Mouse (Mus musculus) adrenal gland, postnatal 4 days (tissue): Measurements from ENCODE around the gene Mindy3. TPM values are rescaled to one million over a fixed set of nuclear protein-coding genes. Genes with fewer than 3 reads are reported as not detected.
A peak's percentile ranks its signal among the peaks of the same experiment; 100 is the strongest.

Source experiments
- DNase-seq, 2 experiments: peaks; one replicate each; pipeline ENCODE4 v3.0.0; 2021 to 2022; ENCODE audit warnings: low spot score in 2 of 2, mixed read lengths in 2 of 2
- total RNA-seq, 2 experiments: library from RNA; stranded (reverse); gene quantifications; 2 replicates each; pipeline ENCODE4 v1.2.3; 2021

Mindy3 gene
- total RNA-seq, 2 experiments from 2014 or later = 41.7 to 42.5 TPM

GRCm38 (mm10) chr2:12372883-12373282 lies 46.4 kb downstream of the Mindy3 start:
- DNase-seq = no peak

DNA sequence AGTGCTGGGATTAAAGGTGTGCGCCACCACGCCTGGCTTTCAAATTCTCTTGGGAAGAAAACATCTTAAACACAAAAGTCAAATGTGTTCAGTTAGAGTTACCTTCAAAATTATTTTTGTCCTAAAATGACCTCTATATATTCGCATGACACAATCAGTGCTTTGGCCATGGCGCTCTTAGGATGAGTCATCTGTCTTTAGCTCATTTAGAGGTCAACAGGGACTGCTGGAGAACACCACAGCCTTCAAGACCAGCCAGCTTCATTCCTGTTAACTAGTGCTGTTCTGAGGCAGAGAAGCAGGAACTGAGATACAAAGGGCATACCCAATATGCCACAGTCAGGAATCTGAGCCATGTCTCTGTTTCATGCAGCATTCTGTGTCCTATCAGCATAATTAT lies 47.9 kb downstream of the Mindy3 start:
- DNase-seq = no peak

DNA sequence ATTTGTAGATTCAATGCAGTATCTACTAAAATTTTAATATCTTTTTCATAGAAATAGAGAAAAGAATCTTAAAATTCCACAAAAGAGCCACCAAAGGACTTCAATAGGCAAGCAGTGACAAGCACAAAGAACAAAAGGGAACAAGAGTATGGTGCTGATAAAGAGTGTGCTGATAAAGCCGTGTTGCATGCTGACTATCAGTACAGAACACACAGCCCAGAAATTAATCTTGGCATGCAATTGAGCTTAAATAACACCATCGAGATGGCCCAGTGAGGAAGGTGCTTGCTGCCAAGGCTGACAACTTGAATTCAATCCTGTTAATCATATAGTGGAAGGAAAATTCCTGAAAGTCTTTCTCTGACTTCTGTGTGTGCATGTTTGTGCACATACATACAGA lies 50.8 kb downstream of the Mindy3 start:
- DNase-seq = no peak

DNA sequence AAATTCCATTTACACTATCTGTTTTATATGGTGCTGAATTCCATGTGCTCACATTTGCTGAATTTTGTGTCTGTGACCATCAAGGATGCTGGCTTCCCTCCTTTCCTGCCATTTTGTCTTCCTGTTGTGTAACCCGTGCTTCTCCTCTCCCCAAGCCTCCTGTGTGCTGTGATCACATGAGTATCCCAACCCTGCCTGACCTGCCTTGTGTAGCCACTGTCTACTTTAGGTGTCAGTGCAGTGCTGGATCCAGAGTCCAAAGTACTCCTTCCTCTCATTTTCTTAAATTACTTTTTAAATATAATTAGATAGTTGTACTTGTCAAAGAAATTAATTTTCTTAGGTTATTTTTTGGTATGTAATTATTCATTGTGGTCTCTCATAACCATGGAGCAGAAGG lies 51.3 kb downstream of the Mindy3 start:
- no peak for DNase-seq

- no peak for DNase-seq
These were observed 58.0 kb downstream of the Mindy3 start for GRCm38 (mm10) chr2:12361310-12361709.

DNA sequence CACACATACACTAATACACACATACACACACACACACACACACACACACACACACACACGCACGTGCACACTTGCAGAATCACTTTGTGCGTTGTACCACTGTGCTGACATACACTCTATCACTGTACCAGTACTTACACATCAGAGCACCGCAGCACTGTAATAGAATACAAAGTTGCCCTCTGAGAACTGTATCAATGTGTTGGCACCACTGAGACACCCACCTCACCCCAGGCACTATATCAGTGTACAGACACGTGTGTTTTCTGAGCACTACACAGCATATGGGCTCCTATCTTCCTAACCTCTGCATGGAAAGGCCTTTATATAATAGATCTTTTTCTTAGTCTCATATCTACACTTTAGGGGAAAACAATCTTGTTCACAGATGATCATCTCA lies 64.4 kb downstream of the Mindy3 start:
- DNase-seq = no peak

DNA sequence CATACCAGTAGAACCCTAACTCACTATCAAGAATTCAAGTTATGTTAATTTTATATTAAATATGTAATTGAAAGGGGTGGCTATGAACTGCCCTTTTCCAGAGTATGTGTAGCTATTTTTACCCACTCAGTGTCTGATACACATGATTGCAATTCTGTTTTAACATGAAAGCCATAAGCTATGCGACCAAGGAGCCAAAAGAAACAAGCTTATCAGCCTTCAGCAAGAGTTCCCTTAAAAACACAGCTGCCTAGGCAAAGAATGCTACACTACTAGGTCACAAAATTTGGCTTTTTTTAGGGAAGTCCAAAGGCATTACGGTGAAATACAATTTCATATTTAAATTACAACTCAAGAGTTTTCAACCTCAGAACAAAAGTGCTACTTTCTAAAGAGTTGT lies 70.4 kb downstream of the Mindy3 start:
- no peak for DNase-seq

- no peak for DNase-seq
These were observed 87.3 kb downstream of the Mindy3 start for GRCm38 (mm10) chr2:12331962-12332361.

GRCm38 (mm10) chr2:12329620-12330019 lies 89.7 kb downstream of the Mindy3 start:
- no peak for DNase-seq

DNA sequence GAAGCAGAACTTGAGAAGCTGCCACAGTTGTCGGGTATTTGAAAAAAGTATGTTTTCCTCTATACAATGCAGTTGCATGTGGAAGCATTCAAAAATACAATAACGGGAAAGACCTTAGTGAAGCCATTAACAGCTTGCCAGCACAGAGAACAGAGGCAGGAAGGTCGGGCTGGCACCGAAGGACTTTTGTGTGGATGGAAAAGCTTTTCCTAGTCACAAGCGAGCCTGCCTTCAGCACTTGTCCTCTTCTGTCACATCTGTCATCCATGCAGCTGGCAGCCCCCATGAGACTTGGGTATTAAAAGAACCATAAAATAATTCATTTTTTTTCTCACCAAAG lies 90.2 kb downstream of the Mindy3 start:
- DNase-seq = no peak

DNA sequence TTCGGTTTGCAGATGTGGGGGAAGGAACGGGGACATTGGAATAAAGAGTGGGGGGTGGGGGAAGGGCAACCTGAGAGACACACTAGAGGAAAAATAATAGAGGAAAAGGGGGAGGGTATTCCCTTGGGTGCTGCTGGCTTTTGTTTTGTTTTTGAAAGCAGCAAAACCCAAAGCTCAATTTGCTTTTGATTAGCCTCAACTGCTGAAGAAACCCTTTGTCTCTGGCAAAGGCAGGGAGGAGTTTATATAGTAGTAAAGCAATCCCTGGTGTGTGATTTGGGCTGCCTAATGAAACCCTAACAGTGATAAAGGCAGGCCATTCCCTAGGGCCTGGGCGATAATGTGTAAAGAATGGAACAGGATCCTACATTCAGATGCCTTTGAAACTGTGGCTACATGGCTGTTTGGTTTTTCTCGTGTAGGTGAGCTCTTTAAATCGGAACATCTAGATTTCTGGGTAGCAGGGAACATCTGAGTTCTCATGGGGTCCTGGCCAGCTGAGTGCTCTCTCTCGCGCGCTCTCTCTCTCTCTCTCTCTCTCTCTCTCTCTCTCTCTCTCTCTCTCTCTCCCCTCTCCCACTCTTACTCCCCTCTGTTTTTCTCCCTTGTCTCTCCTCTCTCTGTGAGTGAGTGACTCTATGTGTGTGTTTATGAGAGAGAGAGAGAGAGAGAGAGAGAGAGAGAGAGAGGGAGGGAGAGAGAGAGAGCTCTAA lies 90.8 kb downstream of the Mindy3 start:
- DNase-seq = no peak

DNA sequence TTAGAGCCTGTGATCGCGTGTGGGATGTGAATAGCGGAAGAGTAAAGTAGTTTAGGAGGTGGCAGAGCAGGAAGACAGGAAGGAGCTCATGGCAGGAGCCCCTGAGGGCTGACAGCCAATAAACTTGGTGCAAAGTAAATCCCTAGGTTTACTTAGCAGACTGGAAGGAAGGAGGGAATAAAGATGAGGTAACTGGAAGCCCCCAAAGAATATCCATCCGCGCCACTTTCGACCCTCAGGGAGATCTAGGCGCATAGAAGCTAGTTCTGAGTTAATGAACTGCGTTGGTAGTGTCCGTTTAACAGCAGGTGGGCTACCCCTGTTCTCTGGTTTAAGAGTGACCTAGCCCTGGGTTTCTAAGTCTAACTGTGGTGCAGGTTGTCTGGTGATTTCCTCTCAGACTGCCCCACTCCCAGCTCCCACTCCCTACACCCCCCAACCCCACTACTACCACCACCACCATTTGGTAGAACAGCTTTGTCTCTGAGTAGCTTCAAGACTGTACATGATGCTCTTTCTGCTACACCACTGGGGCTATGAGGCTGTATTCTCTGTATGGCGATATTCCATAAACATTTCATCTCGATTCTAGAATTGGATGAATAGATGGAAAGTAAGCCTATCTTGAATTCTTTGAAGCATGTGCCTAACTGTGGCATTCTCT lies 91.4 kb downstream of the Mindy3 start:
- DNase-seq = no peak

- DNase-seq = no peak
These were observed 92.1 kb downstream of the Mindy3 start for GRCm38 (mm10) chr2:12327216-12327615.

DNA sequence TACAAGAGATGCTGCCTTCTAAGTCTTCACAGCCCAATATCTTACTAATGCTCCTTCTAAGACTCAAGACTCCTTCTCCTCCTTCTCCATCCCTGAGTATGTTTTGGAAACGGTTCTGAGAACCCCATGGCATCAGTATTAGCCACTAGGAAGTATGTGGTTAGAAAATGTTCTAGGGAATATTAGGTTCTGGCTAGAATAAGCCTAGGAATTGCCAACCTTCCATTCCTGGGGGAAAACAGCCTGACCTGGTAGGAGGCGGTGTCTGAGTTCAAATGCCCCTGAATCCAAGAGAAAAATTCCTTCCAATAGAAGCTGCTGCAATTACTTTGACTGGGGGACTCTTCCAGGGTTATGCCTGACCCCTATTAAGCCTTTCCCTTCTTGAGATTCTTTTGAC lies 93.4 kb downstream of the Mindy3 start:
- no peak for DNase-seq

DNA sequence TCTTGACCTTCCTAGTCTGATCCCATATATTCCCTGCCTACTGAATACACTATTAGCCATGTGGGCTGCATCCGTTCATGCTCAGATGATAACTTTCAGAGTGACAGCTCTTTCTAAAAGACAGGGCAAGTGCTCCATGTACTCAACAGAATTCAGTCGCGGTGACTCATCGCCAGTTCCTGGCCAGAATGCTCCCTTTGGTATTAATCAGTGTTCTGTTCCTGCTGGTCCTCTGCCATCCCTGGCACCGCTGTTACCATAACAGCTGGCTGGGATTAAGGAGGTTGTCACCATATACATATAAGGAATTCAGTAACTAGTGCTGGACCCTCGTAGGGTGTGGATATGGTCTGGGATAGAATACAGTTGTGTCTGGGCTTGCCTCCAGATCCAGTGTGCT lies 93.9 kb downstream of the Mindy3 start:
- no peak for DNase-seq

DNA sequence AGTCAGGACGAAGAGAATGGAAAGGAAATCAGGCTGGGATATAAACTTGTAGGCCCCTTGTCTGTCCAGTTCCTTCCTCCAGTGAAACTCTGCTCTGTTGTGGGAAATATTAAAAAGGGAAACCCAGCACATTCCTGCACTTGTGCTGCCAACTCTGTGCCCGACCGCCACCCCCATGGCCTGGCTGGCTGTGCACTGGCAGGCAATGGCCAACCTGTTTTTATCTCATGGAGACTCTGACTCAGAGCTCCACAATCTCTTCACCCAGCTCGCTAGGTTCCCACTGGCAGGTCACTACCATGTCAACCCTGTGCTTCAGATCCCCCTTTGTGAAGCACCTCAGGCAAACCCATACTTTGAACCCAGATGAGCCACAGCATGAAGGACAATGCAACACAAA lies 98.4 kb downstream of the Mindy3 start:
- no peak for DNase-seq

DNA sequence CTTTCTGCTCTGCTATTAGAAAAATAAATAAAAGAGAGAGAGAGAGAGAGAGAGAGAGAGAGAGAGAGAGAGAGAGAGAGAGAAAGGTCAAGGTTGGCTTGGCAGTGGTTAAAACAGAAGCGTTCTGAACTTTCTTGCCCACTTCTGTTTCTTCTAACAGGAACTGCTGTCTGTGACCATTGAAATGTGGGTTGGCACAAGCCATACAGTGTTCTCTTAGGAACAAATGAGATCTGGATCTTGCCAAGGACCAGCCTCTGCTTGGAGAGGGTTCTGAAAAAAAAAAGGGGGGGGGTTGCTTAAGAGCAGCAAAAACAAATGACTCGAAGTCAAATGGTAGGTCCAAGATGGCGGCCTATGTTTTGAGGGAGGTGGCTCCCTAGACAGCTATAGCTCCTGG lies 100.6 kb downstream of the Mindy3 start:
- DNase-seq = no peak

GRCm38 (mm10) chr2:12318036-12318435 lies 101.2 kb downstream of the Mindy3 start:
- DNase-seq = no peak

GRCm38 (mm10) chr2:12317343-12317742 lies 101.9 kb downstream of the Mindy3 start:
- no peak for DNase-seq

DNA sequence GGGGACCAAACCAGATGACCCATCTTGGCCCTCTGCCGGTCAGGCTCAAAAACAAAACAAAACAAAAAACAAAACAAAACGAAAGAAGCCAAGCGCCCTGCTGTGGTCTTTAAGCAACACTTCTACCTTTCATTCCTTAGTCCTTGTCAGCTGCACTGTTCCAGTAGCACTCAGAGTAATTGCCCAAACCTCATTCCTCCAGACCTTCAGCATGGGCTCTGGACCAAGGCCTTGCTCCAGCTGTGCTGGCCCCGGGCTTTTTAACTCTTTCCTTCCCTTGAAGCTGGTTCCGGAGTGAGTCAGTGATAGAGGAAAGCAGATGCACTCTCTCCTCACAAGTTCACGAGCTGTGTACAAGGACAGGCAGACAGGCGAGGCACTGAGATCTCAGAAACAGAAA lies 102.9 kb downstream of the Mindy3 start:
- peak in 1 of 2 experiments; percentile 10 for DNase-seq

- no peak for DNase-seq
These were observed 105.2 kb downstream of the Mindy3 start for GRCm38 (mm10) chr2:12314028-12314427.

DNA sequence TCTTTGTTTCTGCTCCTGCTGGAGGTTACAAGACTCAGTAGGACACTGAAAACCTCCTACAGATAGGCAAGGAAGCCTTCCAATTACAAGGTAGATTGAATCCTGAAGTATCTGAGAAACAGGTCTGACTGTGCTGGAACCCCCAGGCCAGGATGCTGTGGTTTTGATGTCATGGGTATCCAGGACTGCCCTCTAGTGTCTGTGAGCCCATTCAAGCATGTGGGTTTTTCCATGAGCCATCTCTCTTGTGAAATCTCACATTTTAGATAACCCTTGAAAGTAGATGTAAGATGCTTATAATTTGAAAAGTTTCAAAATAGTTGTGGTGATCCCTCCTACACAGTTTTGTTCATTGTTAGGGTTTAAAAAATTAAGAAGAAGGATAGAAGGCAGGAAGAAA lies 110.8 kb downstream of the Mindy3 start:
- no peak for DNase-seq

DNA sequence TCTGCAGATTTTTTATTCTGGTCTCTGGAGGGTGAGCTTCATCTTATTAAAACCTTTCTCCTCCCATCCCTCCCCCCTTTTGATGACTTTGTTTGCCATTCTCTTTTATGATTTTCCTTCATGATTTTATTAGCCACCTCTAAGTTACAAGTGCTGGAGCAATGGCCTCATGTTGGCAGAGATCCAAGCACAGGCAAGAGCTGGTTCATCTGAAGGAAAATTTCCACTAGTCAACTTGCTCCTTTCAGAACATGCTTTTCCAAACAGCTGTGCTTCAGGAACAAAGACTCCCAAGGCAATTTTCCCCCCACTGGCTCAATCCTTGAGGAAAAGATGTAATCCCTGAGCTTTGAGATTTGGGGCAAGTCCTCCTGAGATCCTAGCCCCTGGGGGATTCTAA lies 112.0 kb downstream of the Mindy3 start:
- no peak for DNase-seq
